Mouse (Mus musculus) brain, embryonic 14.5 days (tissue): ENCODE data around the gene Fam221b.

Experiments
- CTCF ChIP-seq: fragments of 200-500 bp; IDR thresholded peaks from 2 replicates; pipeline ENCODE4 v1.5.1; 2012; ENCODE audit warnings: inconsistent platforms, mild to moderate bottlenecking, moderate library complexity, borderline replicate concordance; ENCODE audit not compliant: insufficient read depth, insufficient read length; ENCODE audit errors: extremely low read depth
- POLR2A ChIP-seq: fragments of 200-500 bp; IDR thresholded peaks from 2 replicates; pipeline ENCODE4 v1.6.1; 2012; ENCODE audit warnings: mild to moderate bottlenecking, inconsistent platforms, borderline replicate concordance; ENCODE audit not compliant: poor library complexity, insufficient read depth, insufficient read length, severe bottlenecking; ENCODE audit errors: extremely low read depth

- TF ChIP-seq CTCF (no peak), POLR2A (no peak)
Measured at GRCm38 (mm10) chr4:43633736-43634135, 35.2 kb downstream of the Fam221b start.
